Mouse (Mus musculus) hindlimb bud, embryonic 11.5 days (tissue): ENCODE measurements around the gene Gm11214.

Experiments
- DNase-seq: peaks from one replicate; pipeline ENCODE4 v3.0.0-alpha.2; 2012; ENCODE audit warnings: low read depth, low spot score; ENCODE audit errors: extremely low spot score

The Gm11214 gene

GRCm38 (mm10) chr4:63661857-63662256 lies 1.3 kb downstream of the Gm11214 start:
- DNase-seq, result no peak

GRCm38 (mm10) chr4:63661426-63661825 lies 1.8 kb downstream of the Gm11214 start:
- DNase-seq, result no peak

- no peak for DNase-seq
Observed at GRCm38 (mm10) chr4:63659775-63660174, 3.4 kb downstream of the Gm11214 start.

DNA sequence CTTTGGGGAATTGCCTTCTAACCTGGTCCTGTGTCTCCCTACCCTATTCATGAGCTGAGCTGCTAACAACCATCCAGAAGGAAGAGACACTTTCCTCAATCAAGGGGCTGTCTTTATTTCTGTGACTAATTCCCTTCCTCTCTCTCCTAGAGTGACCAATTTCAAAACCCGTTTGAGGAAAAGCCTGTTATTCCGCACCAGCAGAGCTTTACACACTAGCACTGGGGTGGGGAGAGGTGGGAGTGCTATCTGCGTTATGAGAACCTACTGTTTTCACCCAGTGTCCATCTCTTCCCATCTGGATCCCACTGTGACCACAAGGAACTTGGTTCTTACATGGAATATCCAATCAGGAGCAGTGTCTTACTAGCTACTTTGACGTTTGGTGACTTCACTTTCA lies 4.1 kb downstream of the Gm11214 start:
- DNase-seq, result no peak

GRCm38 (mm10) chr4:63654381-63654780 lies 8.8 kb downstream of the Gm11214 start:
- no peak for DNase-seq

GRCm38 (mm10) chr4:63643956-63644726 lies 19.0 kb downstream of the Gm11214 start:
- DNase-seq, result no peak

- DNase-seq, result no peak
Observed at GRCm38 (mm10) chr4:63639842-63640241, 23.3 kb downstream of the Gm11214 start.

DNA sequence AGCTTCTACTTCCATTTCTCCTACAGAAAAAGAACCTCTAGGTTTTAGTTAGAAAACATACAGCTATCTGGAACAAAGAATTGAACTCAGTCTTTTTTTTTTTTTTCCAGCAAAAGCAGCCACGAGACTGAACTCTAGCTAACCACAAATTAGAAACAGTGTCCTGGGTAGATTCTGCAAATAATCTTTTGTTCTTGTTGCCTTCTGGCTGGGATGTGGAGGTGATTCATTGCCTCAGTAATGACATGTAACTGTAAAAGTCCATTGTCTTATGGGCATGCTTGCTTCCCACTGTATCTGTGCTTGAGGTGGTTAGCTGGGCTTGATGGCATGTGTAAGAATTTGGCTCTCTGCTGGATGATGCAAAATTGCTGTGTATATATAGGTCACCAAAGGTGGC lies 24.6 kb downstream of the Gm11214 start:
- no peak for DNase-seq

GRCm38 (mm10) chr4:63633181-63633580 lies 30.0 kb downstream of the Gm11214 start:
- DNase-seq, result no peak

- no peak for DNase-seq
Observed at GRCm38 (mm10) chr4:63627111-63627510, 36.1 kb downstream of the Gm11214 start.

- no peak for DNase-seq
Observed at GRCm38 (mm10) chr4:63625563-63626080, 37.6 kb downstream of the Gm11214 start.

DNA sequence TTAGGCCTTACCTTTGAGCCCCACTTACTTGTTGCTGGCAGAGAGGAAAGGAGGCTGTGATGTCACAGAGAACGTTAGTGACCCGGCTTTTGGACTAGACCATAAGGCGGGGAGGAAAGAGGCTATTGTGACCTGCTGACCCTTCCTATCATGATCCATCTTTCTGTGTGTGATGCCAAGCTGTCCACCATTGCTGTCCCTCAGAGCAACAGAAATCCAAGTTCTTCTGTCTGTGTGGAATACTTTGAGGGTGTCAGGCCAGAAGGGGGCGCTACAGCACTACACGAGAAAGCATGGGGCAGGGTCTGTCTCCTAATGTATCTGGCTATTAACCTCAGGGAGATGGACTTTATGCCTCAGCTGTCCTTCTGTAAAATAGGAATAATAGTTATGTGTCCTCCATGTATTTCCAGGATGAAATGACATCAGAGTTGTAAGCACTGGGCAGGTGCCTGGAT lies 40.8 kb downstream of the Gm11214 start, which contains the start of gene Tex48:
TSS of gene Tex48 (minus strand) at position 51 of the 458 bp plus-strand sequence.
- no peak for DNase-seq

DNA sequence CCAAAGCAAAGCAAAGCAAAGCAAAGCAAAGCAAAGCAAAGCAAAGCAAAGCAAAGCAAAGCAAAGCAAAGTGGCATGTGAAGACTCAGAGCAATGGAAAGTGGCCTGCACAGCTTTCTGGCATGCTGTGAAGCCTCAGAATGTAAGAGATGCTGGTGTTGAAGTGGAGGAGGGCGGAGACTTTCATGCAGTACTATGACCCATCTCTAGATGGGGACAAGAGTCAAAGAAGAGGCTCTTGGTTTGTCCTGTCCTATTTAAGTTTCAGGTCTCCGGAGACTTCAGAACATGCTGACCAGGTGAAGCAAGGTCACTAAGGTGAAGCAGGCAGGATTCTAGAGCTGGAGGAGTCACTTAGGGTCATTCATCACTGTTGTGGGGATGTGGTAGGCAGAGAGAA lies 41.3 kb downstream of the Gm11214 start:
- no peak for DNase-seq
